Mouse (Mus musculus): ENCODE results near the gene Syt5.

The Syt5 gene

DNA sequence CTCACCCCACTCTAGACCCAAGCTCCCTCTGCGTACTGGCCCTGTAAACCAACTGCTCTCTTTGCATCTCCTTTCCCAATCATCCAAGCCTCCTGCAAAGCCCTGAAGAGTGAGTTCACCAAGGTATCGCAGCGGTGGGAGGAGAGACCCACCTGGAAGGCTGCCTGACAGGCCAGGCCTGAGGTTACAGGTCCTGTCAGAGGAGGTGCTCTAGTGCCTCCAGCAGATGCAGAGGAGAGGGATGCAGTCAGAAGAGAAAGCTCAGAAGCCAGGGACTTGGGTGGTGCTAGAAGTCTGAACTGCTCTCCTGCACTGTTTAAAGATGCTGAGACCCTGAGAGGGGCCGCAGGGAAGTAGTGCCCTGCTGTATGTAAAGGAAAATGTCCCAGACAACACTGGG lies 48.3 kb downstream of the Syt5 start:
- no peak for DNase-seq (ENCODE audit: low spot score)

DNA sequence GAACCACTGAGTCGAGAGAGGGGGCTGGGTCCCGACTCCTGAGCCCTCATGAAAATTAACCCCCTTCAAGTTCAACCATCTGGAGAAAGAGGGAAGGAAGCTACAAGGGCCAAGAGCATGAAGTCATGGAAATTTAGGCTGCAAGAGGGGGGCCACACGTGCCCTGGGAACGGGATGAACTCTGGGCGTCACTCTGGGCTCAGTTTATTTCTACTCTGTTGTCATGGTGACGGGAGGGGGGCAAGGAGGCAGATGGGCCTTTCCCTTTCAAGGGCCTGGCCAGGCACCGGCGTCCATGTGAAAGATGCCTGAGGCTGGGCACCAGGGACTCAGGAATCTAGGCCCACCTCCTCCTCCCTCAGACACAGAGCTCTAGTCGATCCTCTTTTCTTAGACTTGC lies 49.1 kb downstream of the Syt5 start:
- peak; percentile 58 for DNase-seq (ENCODE audit: low spot score)

DNA sequence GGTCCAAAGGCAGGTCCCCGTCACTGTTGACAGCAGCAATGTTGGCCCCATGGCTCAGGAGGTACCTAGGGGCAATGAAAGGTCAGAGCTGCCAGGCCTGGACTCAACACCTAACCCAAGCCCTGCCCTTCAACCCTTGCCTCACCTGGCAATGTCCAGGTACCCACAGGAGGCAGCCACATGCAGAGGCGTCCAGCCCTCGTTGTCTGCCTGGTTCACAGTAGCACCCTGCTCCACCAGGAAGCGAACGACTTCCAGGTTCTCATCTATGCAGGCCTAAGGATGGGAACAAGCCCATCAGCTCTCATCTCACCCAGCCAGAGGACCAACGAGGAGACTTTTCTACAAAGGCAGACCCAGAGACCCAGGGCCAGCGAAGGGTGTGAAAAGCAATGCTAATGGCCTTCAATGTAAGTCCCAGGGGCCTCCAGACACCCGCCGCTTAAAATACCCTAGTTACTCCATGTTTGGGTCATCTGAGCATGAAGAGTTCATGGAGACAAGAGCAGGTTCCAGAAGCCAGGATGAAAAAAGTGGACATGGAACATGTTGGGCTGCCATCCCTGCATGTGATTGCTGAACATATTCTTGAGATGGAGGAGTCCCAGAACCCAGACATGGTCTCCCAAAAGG lies 50.0 kb downstream of the Syt5 start:
- no peak for DNase-seq (ENCODE audit: low spot score)

DNA sequence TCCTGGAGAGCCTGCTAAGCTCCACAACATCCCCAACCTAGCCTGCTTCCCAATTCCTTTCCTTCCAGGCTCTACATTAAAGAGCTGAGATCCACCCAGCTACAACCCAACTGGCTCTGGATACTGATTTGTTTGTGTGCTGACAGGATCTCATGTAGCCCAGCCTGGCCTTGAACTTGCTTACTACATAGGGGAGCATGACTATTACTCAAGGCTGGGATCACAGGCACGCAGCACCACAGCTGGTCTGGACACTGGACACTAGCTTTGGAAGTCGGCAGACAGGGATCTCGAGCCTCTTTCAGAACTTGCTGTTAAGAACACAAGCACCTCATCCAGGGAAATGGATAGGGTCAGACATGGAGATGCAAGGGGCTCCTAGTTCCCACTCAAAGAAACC lies 50.9 kb downstream of the Syt5 start:
- no peak for DNase-seq (ENCODE audit: low spot score)

DNA sequence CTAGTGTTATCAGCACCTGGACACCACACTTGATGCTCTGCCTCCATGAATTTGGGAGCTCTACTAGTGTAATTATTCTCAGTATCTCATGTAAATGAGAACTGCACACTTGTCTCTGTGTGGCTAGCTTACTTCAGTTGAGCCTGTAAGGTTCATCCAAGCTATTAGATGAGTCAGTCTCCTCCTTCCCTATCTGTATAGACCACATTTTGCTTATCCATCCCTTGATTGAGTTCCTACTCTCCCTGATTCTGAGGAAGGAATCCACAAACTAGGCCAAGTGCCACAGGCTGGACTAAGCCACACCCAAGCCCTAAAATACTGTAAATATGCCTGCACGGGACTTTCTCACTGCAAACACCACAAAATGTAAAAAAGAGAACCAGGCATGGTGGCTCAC lies 53.4 kb downstream of the Syt5 start:
- DNase-seq (ENCODE audit: low spot score), result no peak

DNA sequence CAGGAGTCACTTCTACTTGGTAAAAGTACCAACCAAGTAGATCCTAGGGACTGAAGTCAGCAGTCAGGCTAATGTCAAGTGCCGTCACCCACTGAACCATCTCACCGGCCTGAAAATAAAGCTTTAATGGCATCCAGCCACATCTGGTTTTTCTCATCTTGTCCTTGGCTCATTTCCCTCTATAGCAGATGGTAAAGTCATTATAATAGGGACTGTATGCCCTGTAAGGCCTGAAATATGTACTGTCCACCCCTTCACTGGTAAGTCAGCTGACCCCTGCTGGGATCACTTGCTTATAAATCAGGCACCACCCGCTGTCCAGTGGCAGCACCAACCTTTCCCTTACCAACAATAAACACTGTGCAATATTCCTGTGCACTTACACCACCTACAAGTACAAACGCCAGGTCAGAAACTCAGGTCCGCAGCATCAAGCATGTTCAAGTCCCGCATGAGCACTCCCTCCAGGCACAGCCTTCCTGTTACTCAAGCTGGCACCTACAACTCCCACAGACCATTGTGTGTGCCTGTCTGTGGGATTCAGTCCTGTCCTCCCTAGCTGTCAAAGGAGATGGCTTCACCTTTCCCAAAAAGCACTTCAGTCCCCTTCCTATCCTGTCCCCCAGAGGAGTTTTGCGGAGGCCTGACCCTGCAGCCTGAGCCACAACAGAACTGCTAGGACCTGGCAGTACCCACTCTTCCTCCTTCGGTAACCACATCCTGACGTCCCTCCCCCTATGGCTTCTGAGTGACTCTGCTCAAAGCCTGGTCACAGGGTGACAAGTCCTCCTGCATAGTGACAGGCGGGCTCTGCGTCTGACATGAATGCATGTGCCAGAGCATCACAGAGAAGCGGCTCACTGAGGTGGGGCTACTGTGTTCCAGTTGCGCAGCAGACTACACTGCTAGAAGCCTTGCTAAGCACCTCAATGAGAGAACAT lies 54.8 kb downstream of the Syt5 start:
- no peak for DNase-seq (ENCODE audit: low spot score)

DNA sequence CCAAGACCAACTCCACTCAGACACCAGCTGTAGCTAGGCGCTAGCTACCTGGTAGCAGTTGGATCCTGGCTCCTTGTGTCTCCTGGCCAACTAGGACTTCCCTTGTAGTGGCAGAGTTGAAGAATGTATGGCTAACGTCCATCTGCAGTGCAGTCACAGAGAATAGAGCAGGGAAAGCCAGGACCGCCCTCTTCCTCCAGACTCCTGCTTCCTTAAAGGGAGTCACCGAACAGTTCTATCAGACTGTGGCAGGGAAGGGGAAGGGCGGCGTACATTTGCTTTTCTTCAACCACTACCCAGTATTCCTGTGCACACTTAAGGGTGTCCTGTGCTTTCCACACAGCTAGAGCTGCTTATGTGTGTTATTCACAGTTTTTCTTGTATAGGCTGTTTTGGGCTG lies 56.0 kb downstream of the Syt5 start:
- peak; percentile 51 for DNase-seq (ENCODE audit: low spot score)
